Mouse (Mus musculus) hindbrain, embryonic 15.5 days (tissue): ENCODE measurements around the gene Slitrk3. TPM values are rescaled to one million over a fixed set of nuclear protein-coding genes. Genes with fewer than 3 reads are reported as not detected.

Experiments
- ATAC-seq: fragments of 200-750 bp; cut with Nextera tagmentation; 2 replicates; pipeline ENCODE4 v1.8.0; 2017; ENCODE audit warnings: low read depth, moderate number of reproducible peaks, moderate TSS enrichment; ENCODE audit not compliant: low FRiP score
- H3K27ac ChIP-seq: fragments of 300-500 bp; sonication (generic); replicated peaks from 2 replicates; pipeline ENCODE4 v1.5.1; 2015; ENCODE audit warnings: mild to moderate bottlenecking, inconsistent platforms
- H3K27me3 ChIP-seq: fragments of 300-500 bp; sonication (generic); 2 replicates; pipeline ENCODE4 v1.6.1; 2015; ENCODE audit warnings: control low read depth, inconsistent platforms
- H3K36me3 ChIP-seq: fragments of 300-500 bp; sonication (generic); 2 replicates; pipeline ENCODE4 v1.6.1; 2015; ENCODE audit warnings: control low read depth, inconsistent platforms
- H3K4me1 ChIP-seq: fragments of 300-500 bp; sonication (generic); replicated peaks from 2 replicates; pipeline ENCODE4 v1.6.1; 2015; ENCODE audit warnings: control low read depth, inconsistent platforms
- H3K4me2 ChIP-seq: fragments of 300-500 bp; sonication (generic); 2 replicates; pipeline ENCODE4 v1.6.1; 2015; ENCODE audit warnings: moderate library complexity, mild to moderate bottlenecking, inconsistent platforms
- H3K4me3 ChIP-seq: fragments of 300-500 bp; sonication (generic); 2 replicates; pipeline ENCODE4 v1.5.1; 2015; ENCODE audit warnings: mild to moderate bottlenecking, inconsistent platforms
- H3K9ac ChIP-seq: fragments of 300-500 bp; sonication (generic); 2 replicates; pipeline ENCODE4 v1.6.1; 2015; ENCODE audit warnings: inconsistent platforms
- H3K9me3 ChIP-seq: fragments of 300-500 bp; sonication (generic); 2 replicates; pipeline ENCODE4 v1.6.1; 2016; ENCODE audit warnings: control low read depth, inconsistent platforms
- WGBS: fragments of 180-500 bp; shearing (Covaris S2); methylation state at CpG from one replicate; pipeline ENCODE4 v1.1.7; 2015; 5-methylcytosine and 5-hydroxymethylcytosine counted together
- polyA plus RNA-seq: library from polyadenylated mRNA; unstranded; fragments of >200 nt; fragmentation: Nextera tagmentation; extraction: Ambion mirVana; gene quantifications from 2 replicates; pipeline ENCODE4 v1.2.1, GENCODE M21; 2015

The Slitrk3 gene
- polyA plus RNA-seq, 1 experiment from 2014 or later = 24.6 TPM

GRCm38 (mm10) chr3:73006045-73006444, 51.6 kb downstream of the Slitrk3 start:
- 5% methylated on average over 6 of the region's 6 CpGs for WGBS
- no peak for ATAC-seq

GRCm38 (mm10) chr3:73002933-73003696, 54.5 kb downstream of the Slitrk3 start:
- Histone ChIP-seq H3K4me3 (no peak overlapping the region), H3K27ac (no peak overlapping the region), H3K4me1 (no peaks in the 10 kb centered on the region), H3K27me3 (no peaks in the 10 kb centered on the region), H3K36me3 (no peaks in the 10 kb centered on the region), H3K9me3 (no peaks in the 10 kb centered on the region), H3K4me2 (no peak overlapping the region), H3K9ac (no peak overlapping the region)
- WGBS = 95% methylated on average over 4 of the region's 4 CpGs
- ATAC-seq = no peak

More at GRCm38 (mm10) chr3:73006045-73006444, 51.6 kb downstream of the Slitrk3 start:
- no peak overlapping the region for H3K4me2 ChIP-seq
- no peaks in the 10 kb centered on the region for H3K36me3 ChIP-seq
- no peaks in the 10 kb centered on the region for H3K9me3 ChIP-seq
- H3K27ac ChIP-seq = no peak overlapping the region
- no peak overlapping the region for H3K4me3 ChIP-seq
- no peaks in the 10 kb centered on the region for H3K27me3 ChIP-seq
- no peak overlapping the region for H3K9ac ChIP-seq
- H3K4me1 ChIP-seq = no peaks in the 10 kb centered on the region

- WGBS = 71% methylated on average over 4 of the region's 4 CpGs
Observed at GRCm38 (mm10) chr3:72997517-72997916, 60.1 kb downstream of the Slitrk3 start.

More at GRCm38 (mm10) chr3:72997517-72997916, 60.1 kb downstream of the Slitrk3 start:
- Histone ChIP-seq H3K36me3 (no peaks in the 10 kb centered on the region), H3K27ac (no peak overlapping the region), H3K27me3 (no peaks in the 10 kb centered on the region), H3K4me2 (no peak overlapping the region), H3K4me3 (no peak overlapping the region), H3K4me1 (no peaks in the 10 kb centered on the region), H3K9ac (no peak overlapping the region), H3K9me3 (no peaks in the 10 kb centered on the region)
- ATAC-seq = no peak

Other genes starting within 250 kb of the Slitrk3 start
- not detected in 2 replicates for gene Sis, start 89.9 kb downstream of the Slitrk3 start, polyA plus RNA-seq